Mouse (Mus musculus): ENCODE measurements around the gene Zfp385a.

- TF ChIP-seq CTCF (IDR thresholded peaks at IDR 0.05; ENCODE audit: low read depth) (no peak), EP300 (IDR thresholded peaks at IDR 0.05; ENCODE audit: low read depth) (no peak)
Measured at GRCm38 (mm10) chr15:103368179-103368940, 28.5 kb upstream of the Zfp385a start.

Data from liver, postnatal 0 days (tissue).